Mouse (Mus musculus): ENCODE measurements around the gene Acad8. TPM values are rescaled to one million over a fixed set of nuclear protein-coding genes. Genes with fewer than 3 reads are reported as not detected.

Acad8 gene
- polyA plus RNA-seq, 1 experiment from 2014 or later: 40.8 TPM

DNA sequence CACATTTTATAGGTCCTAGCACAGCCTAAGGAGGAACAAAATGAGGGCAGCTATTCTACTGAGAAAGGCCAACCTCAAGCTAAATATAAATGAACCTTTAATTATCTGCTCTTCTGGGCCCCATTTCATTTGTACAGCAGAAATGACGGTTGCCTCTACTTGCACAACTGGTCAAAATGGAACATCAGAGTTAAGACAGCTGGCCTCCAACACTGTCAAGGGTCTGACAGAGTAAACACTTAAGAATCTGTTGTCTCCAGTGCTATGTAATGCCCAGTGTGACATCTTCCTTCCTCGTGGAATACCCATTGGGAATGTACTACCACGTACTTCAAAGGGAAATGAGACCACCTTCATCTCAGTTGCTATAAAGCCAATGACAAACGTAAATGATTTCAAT lies 12.2 kb upstream of the Acad8 start:
- H3K27ac ChIP-seq (ENCODE audit: low read depth, low read length): no peak overlapping the region
- H3K27me3 ChIP-seq (ENCODE audit: control insufficient read depth, insufficient read depth, low read length): no peaks in the 10 kb centered on the region
- WGBS: 90% methylated on average over 4 of the region's 4 CpGs
- H3K9me3 ChIP-seq (ENCODE audit: control insufficient read depth, low read length): no peaks in the 10 kb centered on the region
- no peak overlapping the region for H3K4me2 ChIP-seq (ENCODE audit: low read depth)
- H3K9ac ChIP-seq (ENCODE audit: low read length): no peak overlapping the region
- H3K4me1 ChIP-seq (ENCODE audit: control insufficient read depth, insufficient read depth, low read length): no peaks in the 10 kb centered on the region
- ATAC-seq (ENCODE audit: insufficient read depth, low FRiP score, low TSS enrichment) (no peak), DNase-seq (ENCODE audit: low spot score) (no peak)
- H3K36me3 ChIP-seq (ENCODE audit: control insufficient read depth, insufficient read depth, low read length): peaks cover 19% of the 10 kb centered on the region
- H3K4me3 ChIP-seq (ENCODE audit: low read depth, low read length): no peak overlapping the region

GRCm38 (mm10) chr9:27009231-27009630 lies 9.9 kb upstream of the Acad8 start:
- Histone ChIP-seq H3K27me3 (ENCODE audit: control insufficient read depth, insufficient read depth, low read length) (no peaks in the 10 kb centered on the region), H3K4me2 (ENCODE audit: low read depth) (no peak overlapping the region), H3K27ac (ENCODE audit: low read depth, low read length) (no peak overlapping the region), H3K36me3 (ENCODE audit: control insufficient read depth, insufficient read depth, low read length) (peaks cover 18% of the 10 kb centered on the region), H3K4me3 (ENCODE audit: low read depth, low read length) (no peak overlapping the region), H3K9ac (ENCODE audit: low read length) (no peak overlapping the region), H3K4me1 (ENCODE audit: control insufficient read depth, insufficient read depth, low read length) (no peaks in the 10 kb centered on the region), H3K9me3 (ENCODE audit: control insufficient read depth, low read length) (no peaks in the 10 kb centered on the region)
- no peak for DNase-seq (ENCODE audit: low spot score)
- WGBS: 84% methylated on average over 5 of the region's 5 CpGs
- ATAC-seq (ENCODE audit: insufficient read depth, low FRiP score, low TSS enrichment): no peak

GRCm38 (mm10) chr9:27006866-27007265 lies 7.5 kb upstream of the Acad8 start:
- Histone ChIP-seq H3K9me3 (ENCODE audit: control insufficient read depth, low read length) (no peaks in the 10 kb centered on the region), H3K9ac (ENCODE audit: low read length) (no peak overlapping the region), H3K4me2 (ENCODE audit: low read depth) (no peak overlapping the region), H3K4me3 (ENCODE audit: low read depth, low read length) (no peak overlapping the region), H3K36me3 (ENCODE audit: control insufficient read depth, insufficient read depth, low read length) (peaks cover 14% of the 10 kb centered on the region), H3K4me1 (ENCODE audit: control insufficient read depth, insufficient read depth, low read length) (no peaks in the 10 kb centered on the region), H3K27ac (ENCODE audit: low read depth, low read length) (no peak overlapping the region), H3K27me3 (ENCODE audit: control insufficient read depth, insufficient read depth, low read length) (no peaks in the 10 kb centered on the region)
- WGBS: 95% methylated on average over 5 of the region's 5 CpGs
- ATAC-seq (ENCODE audit: insufficient read depth, low FRiP score, low TSS enrichment) (no peak), DNase-seq (ENCODE audit: low spot score) (no peak)

GRCm38 (mm10) chr9:27005933-27006332 lies 6.6 kb upstream of the Acad8 start:
- WGBS: 76% methylated on average over 1 of the region's 1 CpGs
- H3K4me3 ChIP-seq (ENCODE audit: low read depth, low read length): no peak overlapping the region
- no peak overlapping the region for H3K4me2 ChIP-seq (ENCODE audit: low read depth)
- ATAC-seq (ENCODE audit: insufficient read depth, low FRiP score, low TSS enrichment): no peak
- H3K27me3 ChIP-seq (ENCODE audit: control insufficient read depth, insufficient read depth, low read length): no peaks in the 10 kb centered on the region
- H3K27ac ChIP-seq (ENCODE audit: low read depth, low read length): no peak overlapping the region
- H3K9ac ChIP-seq (ENCODE audit: low read length): no peak overlapping the region
- H3K4me1 ChIP-seq (ENCODE audit: control insufficient read depth, insufficient read depth, low read length): 0 out of 2 replicates have a peak, but pooled peaks cover 3% of the 10 kb centered on the region
- no peak for DNase-seq (ENCODE audit: low spot score)
- H3K9me3 ChIP-seq (ENCODE audit: control insufficient read depth, low read length): no peaks in the 10 kb centered on the region
- H3K36me3 ChIP-seq (ENCODE audit: control insufficient read depth, insufficient read depth, low read length): peaks cover 14% of the 10 kb centered on the region

DNA sequence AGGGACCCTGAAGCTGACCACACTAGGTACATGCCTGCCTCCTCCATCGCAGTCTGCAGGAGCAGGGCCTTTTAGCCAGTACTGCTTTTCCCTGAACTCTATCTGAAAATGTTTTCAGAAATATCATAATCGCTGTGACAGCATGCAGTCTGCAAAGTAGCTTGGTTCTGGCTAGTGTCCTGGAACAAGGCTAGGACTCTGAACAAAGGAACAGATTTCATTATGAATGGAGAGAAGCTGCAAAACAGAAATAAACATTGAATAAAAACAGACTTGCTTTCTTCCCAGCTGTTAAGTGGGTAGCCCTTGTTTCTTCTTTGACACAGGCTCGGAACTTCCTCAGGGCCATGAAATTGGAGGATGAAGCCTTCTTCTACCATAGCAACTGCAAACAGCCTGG lies 5.9 kb upstream of the Acad8 start:
- no peaks in the 10 kb centered on the region for H3K9me3 ChIP-seq (ENCODE audit: control insufficient read depth, low read length)
- H3K4me1 ChIP-seq (ENCODE audit: control insufficient read depth, insufficient read depth, low read length): 0 out of 2 replicates have a peak, but pooled peaks cover 3% of the 10 kb centered on the region
- no peak overlapping the region for H3K4me2 ChIP-seq (ENCODE audit: low read depth)
- no peak for ATAC-seq (ENCODE audit: insufficient read depth, low FRiP score, low TSS enrichment)
- no peak overlapping the region for H3K9ac ChIP-seq (ENCODE audit: low read length)
- no peak for DNase-seq (ENCODE audit: low spot score)
- WGBS: 95% methylated on average over 3 of the region's 3 CpGs
- H3K36me3 ChIP-seq (ENCODE audit: control insufficient read depth, insufficient read depth, low read length): peaks cover 14% of the 10 kb centered on the region
- H3K4me3 ChIP-seq (ENCODE audit: low read depth, low read length): no peak overlapping the region
- no peaks in the 10 kb centered on the region for H3K27me3 ChIP-seq (ENCODE audit: control insufficient read depth, insufficient read depth, low read length)
- H3K27ac ChIP-seq (ENCODE audit: low read depth, low read length): no peak overlapping the region

DNA sequence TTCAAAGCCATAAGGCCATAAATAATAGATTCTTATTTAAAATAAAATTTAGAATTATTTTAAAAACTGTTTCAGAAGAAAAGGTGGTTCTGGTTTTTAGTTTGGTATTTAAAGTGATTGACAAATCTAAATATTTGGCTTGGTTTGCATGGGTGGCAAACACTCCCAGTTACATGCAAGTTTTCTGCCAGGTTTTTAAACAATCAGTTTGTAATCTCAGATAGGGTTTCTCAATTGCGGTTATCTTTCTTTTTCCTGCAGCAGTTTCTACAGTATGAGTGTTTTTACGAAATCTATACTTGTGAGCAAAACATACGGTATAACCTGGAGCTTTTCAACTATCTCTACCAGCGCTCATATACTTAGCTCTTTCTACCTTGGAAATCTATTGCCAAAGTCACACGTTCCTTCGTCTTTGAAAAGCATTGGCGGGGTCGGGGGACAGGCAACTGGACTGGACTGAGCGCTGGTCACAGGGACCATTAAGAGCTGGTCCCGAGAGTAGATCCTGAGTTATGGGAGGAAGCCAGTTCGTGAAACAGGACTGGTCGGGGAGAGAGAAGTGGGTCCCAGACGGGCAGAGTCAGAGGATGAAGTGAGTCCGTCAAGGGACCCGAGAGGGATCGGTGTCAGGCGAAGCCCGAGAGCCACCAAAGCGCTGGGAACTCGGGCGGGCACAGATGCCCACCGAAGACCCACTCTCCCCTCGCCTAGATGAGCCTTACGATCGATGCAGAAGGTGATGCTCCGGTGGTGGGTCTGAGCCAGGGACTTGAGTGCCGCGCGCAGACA lies 501 bp downstream of the Acad8 start:
- Histone ChIP-seq H3K27me3 (ENCODE audit: control insufficient read depth, insufficient read depth, low read length) (no peaks in the 10 kb centered on the region), H3K9ac (ENCODE audit: low read length) (peak overlapping the region; percentile 77), H3K9me3 (ENCODE audit: control insufficient read depth, low read length) (no peaks in the 10 kb centered on the region), H3K27ac (ENCODE audit: low read depth, low read length) (no peak overlapping the region), H3K4me1 (ENCODE audit: control insufficient read depth, insufficient read depth, low read length) (peaks cover 5% of the 10 kb centered on the region; the same call in 1 of the 2 replicates), H3K36me3 (ENCODE audit: control insufficient read depth, insufficient read depth, low read length) (no peaks in the 10 kb centered on the region), H3K4me2 (ENCODE audit: low read depth) (peak overlapping the region; percentile 78), H3K4me3 (ENCODE audit: low read depth, low read length) (peak overlapping the region; percentile 66)
- DNase-seq (ENCODE audit: low spot score): no peak
- peak; percentile 63 for ATAC-seq (ENCODE audit: insufficient read depth, low FRiP score, low TSS enrichment)
- WGBS: 4% methylated on average over 29 of the region's 29 CpGs

DNA sequence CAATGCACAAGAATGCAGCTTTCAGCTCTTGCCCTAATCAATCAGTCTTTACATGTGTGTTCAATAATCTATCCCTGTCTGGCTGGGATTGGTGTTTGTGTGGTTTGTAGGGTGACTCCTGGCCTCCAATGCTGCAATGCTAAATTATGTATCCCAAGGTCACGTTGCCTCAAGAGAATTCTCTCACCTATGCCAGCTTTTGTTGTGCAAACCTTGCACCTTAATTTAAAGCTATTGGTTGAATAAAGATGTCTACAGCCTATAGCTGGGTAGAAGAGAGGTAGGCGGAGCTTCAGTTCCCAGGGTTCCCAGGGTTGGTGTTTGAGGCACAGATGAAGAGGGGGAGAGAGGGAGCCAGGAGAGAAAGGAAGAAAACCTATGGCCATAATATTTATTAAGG lies 1.9 kb downstream of the Acad8 start:
- DNase-seq (ENCODE audit: low spot score): no peak

GRCm38 (mm10) chr9:26997062-26997461 lies 2.3 kb downstream of the Acad8 start:
- no peaks in the 10 kb centered on the region for H3K36me3 ChIP-seq (ENCODE audit: control insufficient read depth, insufficient read depth, low read length)
- no peaks in the 10 kb centered on the region for H3K27me3 ChIP-seq (ENCODE audit: control insufficient read depth, insufficient read depth, low read length)
- no peak overlapping the region for H3K9ac ChIP-seq (ENCODE audit: low read length)
- no peak overlapping the region for H3K4me2 ChIP-seq (ENCODE audit: low read depth)
- no peak for ATAC-seq (ENCODE audit: insufficient read depth, low FRiP score, low TSS enrichment)
- no peak overlapping the region for H3K27ac ChIP-seq (ENCODE audit: low read depth, low read length)
- H3K4me3 ChIP-seq (ENCODE audit: low read depth, low read length): no peak overlapping the region
- WGBS: 84% methylated on average over 3 of the region's 3 CpGs
- DNase-seq (ENCODE audit: low spot score): no peak
- H3K4me1 ChIP-seq (ENCODE audit: control insufficient read depth, insufficient read depth, low read length): peaks cover 5% of the 10 kb centered on the region; the same call in 1 of the 2 replicates
- no peaks in the 10 kb centered on the region for H3K9me3 ChIP-seq (ENCODE audit: control insufficient read depth, low read length)

More for the DNA sequence above, 1.9 kb downstream of the Acad8 start:
- Histone ChIP-seq H3K27me3 (ENCODE audit: control insufficient read depth, insufficient read depth, low read length) (no peaks in the 10 kb centered on the region), H3K4me2 (ENCODE audit: low read depth) (no peak overlapping the region), H3K36me3 (ENCODE audit: control insufficient read depth, insufficient read depth, low read length) (no peaks in the 10 kb centered on the region), H3K9ac (ENCODE audit: low read length) (no peak overlapping the region), H3K4me3 (ENCODE audit: low read depth, low read length) (no peak overlapping the region), H3K27ac (ENCODE audit: low read depth, low read length) (no peak overlapping the region), H3K4me1 (ENCODE audit: control insufficient read depth, insufficient read depth, low read length) (peaks cover 5% of the 10 kb centered on the region; the same call in 1 of the 2 replicates), H3K9me3 (ENCODE audit: control insufficient read depth, low read length) (no peaks in the 10 kb centered on the region)
- 87% methylated on average over 2 of the region's 2 CpGs for WGBS
- no peak for ATAC-seq (ENCODE audit: insufficient read depth, low FRiP score, low TSS enrichment)

- H3K9ac ChIP-seq (ENCODE audit: low read length): no peak overlapping the region
- no peaks in the 10 kb centered on the region for H3K9me3 ChIP-seq (ENCODE audit: control insufficient read depth, low read length)
- 74% methylated on average over 3 of the region's 3 CpGs for WGBS
- H3K36me3 ChIP-seq (ENCODE audit: control insufficient read depth, insufficient read depth, low read length): no peaks in the 10 kb centered on the region; the same call in 1 of the 2 replicates
- H3K4me3 ChIP-seq (ENCODE audit: low read depth, low read length): no peak overlapping the region
- H3K27me3 ChIP-seq (ENCODE audit: control insufficient read depth, insufficient read depth, low read length): no peaks in the 10 kb centered on the region
- H3K4me1 ChIP-seq (ENCODE audit: control insufficient read depth, insufficient read depth, low read length): peaks cover 2% of the 10 kb centered on the region; the same call in 1 of the 2 replicates
- ATAC-seq (ENCODE audit: insufficient read depth, low FRiP score, low TSS enrichment) (no peak), DNase-seq (ENCODE audit: low spot score) (no peak)
- H3K27ac ChIP-seq (ENCODE audit: low read depth, low read length): no peak overlapping the region
- no peak overlapping the region for H3K4me2 ChIP-seq (ENCODE audit: low read depth)
These were observed 5.5 kb downstream of the Acad8 start for GRCm38 (mm10) chr9:26993900-26994299.
